Mouse (Mus musculus): ENCODE data around the gene Fyb.

DNA sequence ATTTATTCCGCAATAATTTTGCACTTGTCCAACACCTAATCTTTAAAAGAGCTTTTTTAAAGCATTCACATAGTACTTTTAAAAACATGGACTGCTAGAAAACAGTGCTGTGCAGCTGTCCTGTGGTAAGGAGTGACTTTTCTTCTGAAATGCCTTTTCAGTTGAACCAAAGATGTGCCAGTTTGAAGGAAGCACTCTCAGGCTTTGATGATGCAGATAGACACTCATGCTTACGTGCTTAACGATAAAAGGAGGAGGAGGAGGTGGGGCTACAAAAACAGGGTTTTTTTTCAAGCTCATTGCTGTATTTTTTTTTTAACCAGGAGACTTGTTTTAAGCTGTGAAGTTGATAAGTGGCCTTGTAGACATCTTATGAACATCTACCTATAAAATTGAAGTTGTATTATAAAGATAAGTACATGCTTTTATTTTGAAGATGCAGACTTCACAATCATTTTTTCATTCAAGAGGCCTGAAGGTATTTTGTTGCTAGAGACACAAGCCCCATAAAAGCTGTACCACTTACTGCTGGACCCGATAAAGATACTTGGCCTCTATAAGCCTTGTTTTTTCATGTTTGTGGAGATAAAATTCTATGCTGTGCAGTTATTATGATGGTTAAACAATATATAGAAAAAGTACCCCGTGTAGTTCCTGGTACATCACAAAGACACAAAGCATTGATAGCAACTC lies 70.1 kb downstream of the Fyb start:
- TF ChIP-seq EP300 (IDR thresholded peaks at IDR 0.05; ENCODE audit: low read depth): no peak
- TF ChIP-seq CTCF (IDR thresholded peaks at IDR 0.05; ENCODE audit: low read depth): no peak

Data from liver, embryonic 14.5 days (tissue).